In the genomic region with DNA sequence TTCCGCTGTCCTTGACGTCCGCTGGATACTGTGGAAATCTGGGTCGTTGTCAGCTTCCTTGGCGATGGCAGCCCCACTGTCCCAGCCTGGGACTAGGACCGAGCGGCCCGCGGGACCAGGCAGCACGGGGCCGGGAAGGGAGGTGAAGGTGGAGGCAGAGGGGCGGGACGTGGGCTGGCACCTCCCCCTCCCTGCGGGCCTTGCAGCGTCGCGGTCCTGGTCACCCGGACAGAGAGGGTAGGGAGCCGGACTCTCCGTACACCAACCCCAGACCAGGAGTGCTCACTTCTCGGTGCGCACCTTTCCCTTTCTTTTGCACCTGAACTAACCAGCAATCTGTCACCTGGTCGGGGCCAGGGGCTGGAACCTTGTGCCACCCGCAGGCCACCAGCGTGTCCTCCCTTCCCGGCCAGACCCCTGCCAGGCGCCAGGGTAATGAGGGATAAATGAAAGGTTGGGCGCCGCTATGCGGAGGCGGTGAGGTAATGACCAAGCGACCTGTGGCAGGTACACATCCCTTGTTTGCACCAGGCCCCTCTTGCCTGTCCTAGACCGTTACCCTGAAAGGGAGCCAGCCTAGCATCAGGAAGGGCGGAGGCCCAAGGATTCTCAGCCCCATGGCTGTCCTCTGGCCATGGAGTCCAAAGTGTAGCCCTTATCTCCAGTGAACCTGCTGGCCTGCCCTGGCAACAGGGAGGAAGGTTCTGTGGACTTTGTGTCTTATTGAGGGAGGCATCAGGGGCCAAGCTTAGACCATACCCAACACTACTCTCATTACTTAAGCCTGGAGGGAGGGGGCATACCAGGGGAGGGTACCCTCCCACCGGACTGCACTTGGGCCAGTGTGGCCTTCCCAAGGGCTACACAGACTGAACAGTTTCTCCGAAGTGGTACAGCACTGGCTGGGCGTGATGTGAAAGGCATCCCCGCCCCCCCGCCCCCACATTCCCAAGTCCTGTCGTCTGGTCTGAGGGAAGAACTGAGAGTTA, we compare ENCODE assay signal across 9 mouse cellular contexts. TPM values are rescaled to one million over a fixed set of nuclear protein-coding genes. Genes with fewer than 3 reads are reported as not detected.
DNase-seq lines count a peak whose midpoint lies in the region; ATAC-seq lines count a peak whose summit lies in the region.
"Had no signal": no experiment of that assay in that cellular context is flagged by ENCODE, and none has a peak within 500 bp of the region (broad histone marks: within the 10 kb centered on the region; RNA-seq: fewer than 3 reads in every experiment).

Gene Plekhg6 (minus strand): TSS at position 422 of the 989 bp plus-strand sequence.

- no peaks in the 10 kb centered on the region for H3K36me3 ChIP-seq in hindbrain, embryonic 12.5 days
- no peaks in the 10 kb centered on the region for H3K36me3 ChIP-seq in limb, embryonic 13.5 days
- H3K36me3 ChIP-seq in midbrain, embryonic 12.5 days, result no peaks in the 10 kb centered on the region

- peak; percentile 58 for DNase-seq in urinary bladder, adult 2 months (ENCODE audit: low spot score)
- DNase-seq in urinary bladder, postnatal 25 days (ENCODE audit: low spot score), result no peak
- DNase-seq in cerebellum, adult 9-10 months, result no peak
- no peak for DNase-seq in layer of hippocampus, adult 9-10 months (ENCODE audit: low spot score)

- H3K9me3 ChIP-seq in hindbrain, embryonic 12.5 days (replicated peaks), result no peaks in the 10 kb centered on the region
- H3K9me3 ChIP-seq in limb, embryonic 13.5 days, result no peaks in the 10 kb centered on the region
- no peaks in the 10 kb centered on the region for H3K9me3 ChIP-seq in midbrain, embryonic 12.5 days

- WGBS in hindbrain, embryonic 12.5 days, result 9% methylated on average over 40 of the region's 40 CpGs
- 9% methylated on average over 40 of the region's 40 CpGs for WGBS in limb, embryonic 13.5 days
- WGBS in midbrain, embryonic 12.5 days, result 10% methylated on average over 40 of the region's 40 CpGs

- peak within 1 kb of the TSS; percentile 29 for H3K4me3 ChIP-seq in hindbrain, embryonic 12.5 days
- H3K4me3 ChIP-seq in limb, embryonic 13.5 days, result peak within 1 kb of the TSS; percentile 47
- peak within 1 kb of the TSS; percentile 37 for H3K4me3 ChIP-seq in midbrain, embryonic 12.5 days
- H3K4me3 ChIP-seq: myocyte had no signal

- H3K27me3 ChIP-seq in hindbrain, embryonic 12.5 days, result peaks cover 62% of the 10 kb centered on the region
- peaks cover 75% of the 10 kb centered on the region for H3K27me3 ChIP-seq in limb, embryonic 13.5 days
- H3K27me3 ChIP-seq in midbrain, embryonic 12.5 days, result peaks cover 67% of the 10 kb centered on the region

- H3K27ac ChIP-seq in hindbrain, embryonic 12.5 days, result no peak within 1 kb of the TSS
- H3K27ac ChIP-seq in limb, embryonic 13.5 days, result no peak within 1 kb of the TSS
- no peak within 1 kb of the TSS for H3K27ac ChIP-seq in midbrain, embryonic 12.5 days (replicated peaks)

- peaks cover 29% of the 10 kb centered on the region for H3K4me1 ChIP-seq in hindbrain, embryonic 12.5 days
- H3K4me1 ChIP-seq in limb, embryonic 13.5 days, result peaks cover 22% of the 10 kb centered on the region
- peaks cover 18% of the 10 kb centered on the region for H3K4me1 ChIP-seq in midbrain, embryonic 12.5 days

- no peak within 1 kb of the TSS for H3K9ac ChIP-seq in hindbrain, embryonic 12.5 days
- peak within 1 kb of the TSS; percentile 58 for H3K9ac ChIP-seq in limb, embryonic 13.5 days
- no peak within 1 kb of the TSS; the same call in 1 of the 2 replicates for H3K9ac ChIP-seq in midbrain, embryonic 12.5 days (replicated peaks)

- ATAC-seq in hindbrain, embryonic 12.5 days (ENCODE audit: low FRiP score), result no peak
- no peak for ATAC-seq in limb, embryonic 13.5 days (ENCODE audit: low FRiP score, low read depth)
- peak; percentile 28; the same call in 1 of the 2 replicates for ATAC-seq in midbrain, embryonic 12.5 days (ENCODE audit: low FRiP score, low read depth)
- ATAC-seq in megakaryocyte progenitor cell, adult 5-6 weeks (replicated peaks; ENCODE audit: poor library complexity), result no peak; the same call in 1 of the 2 replicates

- peak within 1 kb of the TSS; percentile 59 for H3K4me2 ChIP-seq in hindbrain, embryonic 12.5 days (replicated peaks)
- H3K4me2 ChIP-seq in limb, embryonic 13.5 days (replicated peaks), result peak within 1 kb of the TSS; percentile 80
- H3K4me2 ChIP-seq in midbrain, embryonic 12.5 days (replicated peaks), result peak within 1 kb of the TSS; percentile 54

RNA-seq across cellular contexts. Expression of gene Plekhg6, which starts in this region (rescaled TPM):
- polyA plus RNA-seq in urinary bladder, adult 2 months (2012; rRNA removed), result 17.5 and 18.7 TPM in 2 replicates
- 0.18 and 0.22 TPM in 2 replicates for polyA plus RNA-seq in hindbrain, embryonic 12.5 days (2016; fragmentation: Nextera tagmentation; extraction: Ambion mirVana)
- polyA plus RNA-seq in limb, embryonic 13.5 days (2015; fragmentation: Nextera tagmentation; extraction: Ambion mirVana), result 0.67 and 0.86 TPM in 2 replicates
- 0.05 and 0.17 TPM in 2 replicates for polyA plus RNA-seq in midbrain, embryonic 12.5 days (2016; fragmentation: Nextera tagmentation; extraction: Ambion mirVana)
- total RNA-seq in megakaryocyte progenitor cell, adult 5-6 weeks (2015), result not detected in 2 replicates
- total RNA-seq in megakaryocyte progenitor cell, adult 5-6 weeks (2017), result not detected in 2 replicates

Comparison
In these comparisons a context has a peak if more than half of its experiments do, and no peak if none do; other contexts are left out.
1. Peak in ATAC-seq, H3K4me3 ChIP-seq and H3K4me2 ChIP-seq in midbrain, embryonic 12.5 days; RNA of the gene not detected or under 1 TPM.